Mouse (Mus musculus) urinary bladder, adult 18-20 months (tissue): ENCODE measurements around the gene Mindy4.
A peak's percentile ranks its signal among the peaks of the same experiment; 100 is the strongest.
"Not testable (repeated sequence)": the region's sequence is repeated elsewhere in the genome, so short reads cannot be mapped to it uniquely, and the experiment has no call there.

ENCODE experiments used
- DNase-seq, 2 experiments: peaks; one replicate each; pipeline ENCODE4 v3.0.0; 2022; ENCODE audit warnings: low spot score in 2 of 2, mixed read lengths in 2 of 2

Gene Mindy4

GRCm38 (mm10) chr6:55202913-55203910 lies at the start of gene Mindy4:
Gene Mindy4 (plus strand): TSS chr6:55203383.
- peak; percentile 77 to 86 for DNase-seq

GRCm38 (mm10) chr6:55159256-55159655 lies 43.9 kb upstream of the Mindy4 start:
- DNase-seq: no peak

- DNase-seq: no peak
Measured at GRCm38 (mm10) chr6:55161311-55161761, 41.8 kb upstream of the Mindy4 start.

GRCm38 (mm10) chr6:55163046-55163584 lies 40.1 kb upstream of the Mindy4 start:
- no peak for DNase-seq

GRCm38 (mm10) chr6:55166777-55167463 lies 36.3 kb upstream of the Mindy4 start:
- DNase-seq: peak; percentile 39 to 50

- DNase-seq: no peak
Measured at GRCm38 (mm10) chr6:55169818-55170217, 33.4 kb upstream of the Mindy4 start.

- no peak for DNase-seq
Measured at GRCm38 (mm10) chr6:55171638-55172037, 31.5 kb upstream of the Mindy4 start.

- DNase-seq: no peak
Measured at GRCm38 (mm10) chr6:55173171-55173570, 30.0 kb upstream of the Mindy4 start.

GRCm38 (mm10) chr6:55173941-55174349 lies 29.2 kb upstream of the Mindy4 start:
- no peak for DNase-seq

GRCm38 (mm10) chr6:55174741-55175181 lies 28.4 kb upstream of the Mindy4 start, which contains the start of gene Inmt:
Gene Inmt (minus strand): TSS chr6:55175043.
- DNase-seq: no peak

- no peak for DNase-seq
Measured at GRCm38 (mm10) chr6:55175456-55175855, 27.7 kb upstream of the Mindy4 start.

GRCm38 (mm10) chr6:55175892-55176291 lies 27.3 kb upstream of the Mindy4 start:
- peak; percentile 43 to 44 for DNase-seq

GRCm38 (mm10) chr6:55177060-55177732 lies 26.0 kb upstream of the Mindy4 start:
- DNase-seq: no peak

GRCm38 (mm10) chr6:55179560-55179959 lies 23.6 kb upstream of the Mindy4 start:
- DNase-seq: peak in 1 of 2 experiments; percentile 24

- no peak for DNase-seq
Measured at GRCm38 (mm10) chr6:55182655-55183430, 20.3 kb upstream of the Mindy4 start.

- DNase-seq: not testable (repeated sequence)
Measured at GRCm38 (mm10) chr6:55187827-55188226, 15.4 kb upstream of the Mindy4 start.

- no peak for DNase-seq
Measured at GRCm38 (mm10) chr6:55189406-55189805, 13.8 kb upstream of the Mindy4 start.

GRCm38 (mm10) chr6:55191537-55191936 lies 11.6 kb upstream of the Mindy4 start:
- DNase-seq: no peak

- no peak for DNase-seq
Measured at GRCm38 (mm10) chr6:55193171-55193570, 10.0 kb upstream of the Mindy4 start.

- DNase-seq: peak in 1 of 2 experiments; percentile 52
Measured at GRCm38 (mm10) chr6:55199047-55199446, 4.1 kb upstream of the Mindy4 start.

- DNase-seq: no peak
Measured at GRCm38 (mm10) chr6:55203931-55204330, 748 bp downstream of the Mindy4 start.
